Mouse (Mus musculus) brain, adult 2 months (tissue): ENCODE results near the gene Gstm1.
"Not testable (repeated sequence)": the region's sequence is repeated elsewhere in the genome, so short reads cannot be mapped to it uniquely, and the experiment has no call there.

ENCODE experiments used
- DNase-seq: peaks from one replicate; pipeline ENCODE4 v3.0.0; 2011; ENCODE audit warnings: low read depth, low spot score

The Gstm1 gene

GRCm38 (mm10) chr3:108017473-108018189, at the start of gene Gstm1:
TSS of gene Gstm1 (minus strand) at chr3:108017973.
- peak; percentile 97 for DNase-seq

DNA sequence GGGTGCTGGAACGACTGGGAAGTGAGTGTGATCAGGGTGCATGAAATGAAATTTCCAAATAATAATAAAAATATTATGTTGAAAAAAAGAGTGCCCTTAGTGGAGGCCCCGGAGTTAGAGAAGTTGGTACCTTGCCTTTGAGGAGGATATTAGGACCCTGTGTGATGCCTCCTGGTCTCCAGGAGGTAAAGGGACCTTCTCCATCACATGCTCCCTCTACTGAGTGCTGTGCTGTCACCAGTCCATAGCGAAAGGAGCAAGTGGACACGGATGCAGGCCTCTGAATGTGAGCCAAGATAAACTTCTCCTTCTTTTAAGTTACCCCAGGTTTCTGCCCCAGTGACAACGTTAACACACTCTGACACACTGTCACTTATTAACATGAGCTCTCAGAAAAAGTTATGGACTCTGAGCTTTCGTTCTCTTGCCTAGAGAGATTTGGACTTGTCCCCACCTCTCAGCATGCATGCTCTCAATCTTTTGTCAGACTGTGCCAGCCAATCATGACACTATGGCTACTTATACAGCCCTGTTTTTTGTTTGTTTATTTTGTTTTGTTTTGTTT, 49.7 kb upstream of the Gstm1 start:
- no peak for DNase-seq

- no peak for DNase-seq
Measured at GRCm38 (mm10) chr3:108065551-108065950, 47.8 kb upstream of the Gstm1 start.

- no peak for DNase-seq
Measured at GRCm38 (mm10) chr3:108064672-108065071, 46.9 kb upstream of the Gstm1 start.

GRCm38 (mm10) chr3:108062648-108063047, 44.9 kb upstream of the Gstm1 start:
- DNase-seq = no peak

DNA sequence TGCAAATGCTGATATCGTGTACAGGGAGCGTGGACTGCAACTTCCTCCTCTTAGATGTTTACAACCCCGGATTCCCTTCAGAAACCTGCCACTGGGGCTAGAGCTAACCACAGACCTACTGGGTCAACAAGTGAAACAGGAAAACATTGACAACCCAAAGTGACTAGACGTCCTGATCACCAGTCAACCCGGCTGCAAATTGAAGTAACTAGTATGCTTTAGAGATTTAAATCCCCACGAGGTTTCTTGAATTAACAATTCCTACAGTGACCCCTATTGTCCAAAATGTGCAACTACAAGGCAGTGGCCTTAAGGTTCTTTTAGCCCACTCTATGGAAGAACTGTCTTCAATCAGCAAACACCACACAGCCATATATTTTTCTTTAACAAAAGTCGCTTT, 43.6 kb upstream of the Gstm1 start:
- DNase-seq = peak; percentile 91

GRCm38 (mm10) chr3:108050493-108050892, 32.7 kb upstream of the Gstm1 start:
- no peak for DNase-seq

GRCm38 (mm10) chr3:108048306-108048705, 30.5 kb upstream of the Gstm1 start:
- no peak for DNase-seq

- no peak for DNase-seq
Measured at GRCm38 (mm10) chr3:108046944-108047655, 29.3 kb upstream of the Gstm1 start.

DNA sequence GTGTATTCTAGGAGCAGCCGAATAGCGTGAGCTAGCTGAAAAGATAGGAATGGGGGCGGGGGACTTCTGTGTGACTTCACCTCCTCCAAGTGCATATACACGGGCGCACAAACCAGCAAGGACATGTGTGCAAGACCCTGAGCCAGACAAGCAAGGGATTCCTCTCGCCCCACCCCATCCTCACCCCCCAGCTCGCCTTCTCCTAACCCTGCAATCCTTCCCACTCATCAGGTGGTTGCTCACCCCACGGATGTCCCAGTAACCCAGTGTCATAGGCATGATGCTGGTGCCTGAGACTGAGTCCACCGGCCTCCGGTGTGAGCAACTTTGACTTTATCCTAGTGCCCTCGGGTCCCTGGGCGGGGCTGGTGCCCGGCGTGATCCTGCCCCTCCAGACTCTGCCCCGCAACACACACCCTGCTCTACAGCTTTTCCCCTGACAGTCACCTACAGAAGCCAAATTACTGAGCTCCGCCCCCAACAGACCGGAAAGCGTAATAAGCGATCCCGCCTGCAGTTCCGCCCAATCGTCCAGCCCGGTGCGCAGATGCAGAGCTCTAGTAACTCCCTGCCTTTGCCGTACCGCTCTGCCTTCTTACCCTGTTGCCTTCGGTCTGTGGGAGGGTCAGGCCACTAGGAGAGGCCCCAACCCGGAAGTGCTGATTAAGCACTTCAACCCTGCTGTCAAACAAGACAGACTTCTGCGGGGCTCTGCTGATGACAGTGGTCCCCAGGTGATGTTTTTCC, 26.8 kb upstream of the Gstm1 start, which contains the start of gene Gstm4:
Gene Gstm4 (minus strand): TSS at position 501 of the 747 bp plus-strand sequence.
- DNase-seq = peak; percentile 95

DNA sequence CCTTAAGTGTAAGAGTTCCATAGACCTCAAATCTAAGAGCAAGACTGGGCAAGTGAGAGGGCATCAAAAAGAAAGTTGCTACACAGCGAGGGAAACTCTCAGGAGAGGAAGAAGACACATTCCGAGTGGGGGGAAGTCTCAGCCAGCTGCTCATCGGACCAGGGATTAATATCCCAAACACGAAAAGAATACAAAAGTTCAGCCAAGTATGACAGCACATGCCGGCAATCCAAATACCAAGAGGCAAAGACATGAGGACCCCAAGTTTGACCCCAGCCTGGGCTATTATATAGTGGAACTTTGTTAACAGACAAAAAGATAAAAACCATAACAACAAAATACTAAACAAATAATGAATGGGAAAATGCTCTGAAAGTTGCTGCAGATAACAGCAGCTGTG, 15.4 kb upstream of the Gstm1 start:
- DNase-seq = no peak

GRCm38 (mm10) chr3:108032113-108032512, 14.3 kb upstream of the Gstm1 start:
- DNase-seq = no peak

DNA sequence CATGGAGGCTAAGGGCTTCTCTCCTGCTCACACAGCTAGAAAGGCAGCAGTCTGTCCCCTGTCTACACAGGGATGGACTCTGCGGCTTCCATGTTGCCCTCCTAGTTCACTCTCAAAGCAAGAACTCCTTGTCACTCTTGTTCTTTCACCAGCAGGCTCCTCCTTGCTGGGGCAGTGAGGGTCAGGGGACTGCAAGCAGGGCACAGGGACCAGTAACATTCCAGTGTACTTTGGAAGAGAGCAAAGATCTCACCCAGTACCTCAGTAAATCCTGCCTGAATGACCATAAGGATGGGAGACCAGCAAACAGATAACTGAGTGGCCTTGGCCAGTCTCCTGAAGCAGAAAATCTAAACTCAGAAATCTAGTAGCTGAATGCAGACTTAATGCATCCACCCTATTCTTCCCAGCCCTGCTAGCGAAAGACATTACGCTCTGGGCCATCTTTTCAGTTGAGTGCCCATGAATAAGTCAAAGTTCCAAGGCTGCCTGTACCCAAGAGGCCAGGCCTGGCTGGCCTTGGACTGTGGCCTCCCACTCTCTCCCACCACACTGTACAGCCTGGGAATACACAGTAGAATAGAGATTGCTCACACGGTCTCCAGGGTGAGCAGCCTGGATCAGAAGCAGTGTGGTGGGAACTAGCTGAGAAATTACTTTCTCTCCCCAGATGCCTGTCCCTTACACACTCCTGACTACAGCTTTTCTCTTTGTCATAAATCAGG, 11.0 kb upstream of the Gstm1 start:
- DNase-seq = no peak

- no peak for DNase-seq
Measured at GRCm38 (mm10) chr3:108026597-108026996, 8.8 kb upstream of the Gstm1 start.

DNA sequence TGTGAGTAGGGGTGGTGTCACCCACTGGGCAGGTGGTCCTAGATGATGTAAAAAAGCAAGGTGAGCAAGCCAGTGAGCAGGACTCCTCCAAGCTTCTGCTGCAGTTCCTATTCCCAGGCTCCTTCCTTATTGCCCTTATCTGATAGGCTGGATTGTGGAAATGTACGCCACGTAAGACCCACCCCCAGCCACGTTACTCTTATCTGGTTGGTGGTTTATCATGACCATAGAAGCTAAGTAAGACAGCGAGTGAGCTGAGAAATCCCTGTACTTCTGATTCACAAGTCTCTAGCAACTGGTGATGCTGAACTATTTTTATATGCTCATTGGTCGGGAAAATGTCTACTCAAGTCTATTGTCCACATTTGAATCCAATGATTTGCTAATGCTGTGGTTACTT, 8.3 kb upstream of the Gstm1 start:
- DNase-seq = peak; percentile 72

GRCm38 (mm10) chr3:108025318-108025717, 7.5 kb upstream of the Gstm1 start:
- no peak for DNase-seq

DNA sequence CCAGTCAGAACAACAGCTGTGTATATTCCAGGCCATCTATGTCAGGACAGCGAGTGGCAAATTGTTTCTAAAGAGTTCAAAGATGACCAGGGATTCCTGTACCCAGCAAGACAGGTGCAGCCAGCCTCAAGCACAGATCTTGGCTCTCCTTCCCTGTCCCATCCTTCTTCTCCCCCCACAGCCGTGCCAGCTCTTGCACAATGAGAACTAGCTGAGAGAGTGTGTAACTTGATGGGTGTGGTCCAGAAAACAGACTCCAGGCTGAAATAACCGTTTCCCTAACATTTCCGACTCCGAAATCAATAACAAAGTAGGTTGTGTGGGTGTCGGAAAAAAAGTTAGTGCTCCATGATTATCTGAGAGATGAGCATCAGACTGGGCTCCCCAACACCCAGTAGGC, 4.9 kb upstream of the Gstm1 start:
- no peak for DNase-seq

DNA sequence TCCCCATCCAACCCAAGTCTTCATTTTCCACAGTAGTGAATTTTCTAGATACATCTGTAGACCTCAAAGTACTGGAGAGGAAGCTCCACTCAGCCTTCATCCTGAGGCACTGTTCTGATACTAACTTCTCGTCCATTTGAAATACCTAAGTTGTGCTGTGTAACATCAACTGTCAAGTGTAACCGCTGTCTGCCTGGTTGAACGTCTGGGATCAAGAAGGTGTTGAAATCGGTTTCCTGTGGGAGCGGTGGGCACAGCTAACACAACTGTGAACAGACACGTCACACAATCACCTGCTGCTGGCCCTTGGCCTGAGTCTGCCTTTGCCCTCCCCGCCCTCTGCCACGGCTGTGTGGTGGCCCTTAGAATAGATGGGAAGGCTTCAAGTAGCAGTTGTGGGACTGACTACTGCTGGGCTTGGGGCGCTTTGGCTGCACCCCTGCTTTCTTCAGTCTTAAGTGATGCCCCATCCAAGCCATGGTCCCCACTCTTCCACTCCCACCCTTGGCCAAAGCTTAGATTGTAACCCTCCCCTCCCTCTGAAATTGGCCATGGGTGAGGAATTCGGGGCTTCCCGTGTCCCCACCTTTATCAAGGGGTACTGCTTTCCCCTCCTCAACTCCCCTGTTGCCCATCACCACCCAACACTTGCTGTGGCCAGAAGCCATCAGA, 2.7 kb upstream of the Gstm1 start:
- DNase-seq = not testable (repeated sequence)

- not testable (repeated sequence) for DNase-seq
Measured at GRCm38 (mm10) chr3:108019226-108019625, 1.5 kb upstream of the Gstm1 start.

DNA sequence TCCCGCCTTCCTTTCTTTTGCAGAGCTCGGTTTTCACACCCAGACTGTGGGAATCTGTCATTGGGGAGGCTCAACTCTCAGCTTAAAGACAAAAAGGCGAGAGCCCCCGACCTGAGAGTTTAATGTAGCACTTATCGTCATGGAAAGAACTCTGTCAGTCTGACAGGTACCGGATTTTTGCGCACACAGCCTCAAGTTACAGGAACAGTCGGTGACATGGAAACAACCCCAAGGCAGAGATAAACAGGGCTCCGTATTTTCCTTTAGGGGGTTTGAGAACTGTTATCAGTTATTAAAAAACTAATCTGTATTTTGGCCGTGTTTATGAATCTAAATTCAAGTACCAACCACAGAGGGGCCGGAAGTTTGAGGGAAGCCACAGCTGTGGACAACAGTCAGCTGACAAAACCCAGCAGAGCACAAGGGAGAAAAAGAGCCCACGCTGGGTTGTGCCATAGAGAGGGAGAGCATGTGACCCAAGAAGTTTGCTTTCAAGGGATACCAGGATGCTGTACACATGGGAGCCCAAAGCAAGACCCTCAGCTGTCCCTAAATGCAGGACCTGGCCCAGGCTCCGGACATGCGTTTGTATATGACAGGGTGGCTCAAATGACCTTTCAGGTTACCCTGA, 532 bp upstream of the Gstm1 start:
- peak; percentile 29 for DNase-seq
